Comparison of ENCODE assay signal across 8 mouse cellular contexts in genomic region chr2:165879403-165880178, GRCm38 (mm10). TPM values are rescaled to one million over a fixed set of nuclear protein-coding genes. Genes with fewer than 3 reads are reported as not detected.
DNase-seq lines count a peak whose midpoint lies in the region; ATAC-seq lines count a peak whose summit lies in the region.

No protein-coding gene starts in this region.

- H3K27ac ChIP-seq in hindbrain, embryonic 12.5 days = peak overlapping the region; percentile 100
- peak overlapping the region; percentile 100 for H3K27ac ChIP-seq in midbrain, embryonic 15.5 days

- peaks cover 84% of the 10 kb centered on the region for H3K36me3 ChIP-seq in megakaryocyte, embryonic 14.5 days (replicated peaks; ENCODE audit: low read length)
- no peaks in the 10 kb centered on the region for H3K36me3 ChIP-seq in hindbrain, embryonic 12.5 days
- H3K36me3 ChIP-seq in midbrain, embryonic 15.5 days (replicated peaks) = no peaks in the 10 kb centered on the region

- peak overlapping the region; percentile 58 for H3K4me2 ChIP-seq in hindbrain, embryonic 12.5 days (replicated peaks)
- peak overlapping the region; percentile 61 for H3K4me2 ChIP-seq in midbrain, embryonic 15.5 days

- peak overlapping the region; percentile 57 for H3K4me3 ChIP-seq in megakaryocyte, embryonic 14.5 days (replicated peaks)
- peak overlapping the region; percentile 20 for H3K4me3 ChIP-seq in hindbrain, embryonic 12.5 days
- H3K4me3 ChIP-seq in midbrain, embryonic 15.5 days = peak overlapping the region; percentile 39

- peak; percentile 72 for DNase-seq in embryo, embryonic 10.5 days (ENCODE audit: low spot score)
- no peak for DNase-seq in urinary bladder, postnatal 14 days (ENCODE audit: low spot score)
- no peak for DNase-seq in frontal cortex, postnatal 10 days (ENCODE audit: low spot score in 2 of 2)
- no peak for DNase-seq in left cerebral cortex, adult 8-10 months (ENCODE audit: low spot score in 2 of 2)

- WGBS in hindbrain, embryonic 12.5 days = 7% methylated on average over 16 of the region's 16 CpGs
- 5% methylated on average over 16 of the region's 16 CpGs for WGBS in midbrain, embryonic 15.5 days

- peak overlapping the region; percentile 60 for H3K9ac ChIP-seq in hindbrain, embryonic 12.5 days
- peak overlapping the region; percentile 48 for H3K9ac ChIP-seq in midbrain, embryonic 15.5 days

- no peaks in the 10 kb centered on the region for H3K27me3 ChIP-seq in megakaryocyte, embryonic 14.5 days (replicated peaks)
- H3K27me3 ChIP-seq in hindbrain, embryonic 12.5 days = no peaks in the 10 kb centered on the region
- H3K27me3 ChIP-seq in midbrain, embryonic 15.5 days (replicated peaks) = no peaks in the 10 kb centered on the region

- no peaks in the 10 kb centered on the region for H3K9me3 ChIP-seq in megakaryocyte, embryonic 14.5 days
- no peaks in the 10 kb centered on the region for H3K9me3 ChIP-seq in hindbrain, embryonic 12.5 days (replicated peaks)
- H3K9me3 ChIP-seq in midbrain, embryonic 15.5 days = no peaks in the 10 kb centered on the region

- ATAC-seq in megakaryocyte, adult 5-6 weeks (ENCODE audit: poor library complexity, severe bottlenecking) = no peak
- no peak for ATAC-seq in hindbrain, embryonic 12.5 days (ENCODE audit: low FRiP score)
- no peak for ATAC-seq in midbrain, embryonic 15.5 days (replicated peaks)

- peaks cover 95% of the 10 kb centered on the region for H3K4me1 ChIP-seq in megakaryocyte, embryonic 14.5 days
- peaks cover 98% of the 10 kb centered on the region for H3K4me1 ChIP-seq in hindbrain, embryonic 12.5 days
- H3K4me1 ChIP-seq in midbrain, embryonic 15.5 days = peaks cover 97% of the 10 kb centered on the region

RNA-seq across cellular contexts. Expression of gene Zmynd8, which starts 19.2 kb away (rescaled TPM):
- 41.0 and 57.7 TPM in 2 replicates for polyA plus RNA-seq in megakaryocyte, embryonic 14.5 days (2012; ENCODE audit: insufficient read depth, low replicate concordance)
- 26.9 and 37.5 TPM in 2 replicates for total RNA-seq in megakaryocyte, adult 5-6 weeks (2015)
- 26.7 and 28.3 TPM in 2 replicates for total RNA-seq in megakaryocyte, adult 5-6 weeks (2017)
- polyA plus RNA-seq in hindbrain, embryonic 12.5 days (2016; fragmentation: Nextera tagmentation; extraction: Ambion mirVana) = 71.8 and 72.1 TPM in 2 replicates
- 89.8 and 93.3 TPM in 2 replicates for polyA plus RNA-seq in midbrain, embryonic 15.5 days (2015; fragmentation: Nextera tagmentation; extraction: Ambion mirVana)
- total RNA-seq in left cerebral cortex, adult 8-10 months (2022) = 100 to 1,000 TPM; 105 to 132 (median 130) TPM
